Mouse (Mus musculus): ENCODE results near the gene Epha2.

Gene Epha2

DNA sequence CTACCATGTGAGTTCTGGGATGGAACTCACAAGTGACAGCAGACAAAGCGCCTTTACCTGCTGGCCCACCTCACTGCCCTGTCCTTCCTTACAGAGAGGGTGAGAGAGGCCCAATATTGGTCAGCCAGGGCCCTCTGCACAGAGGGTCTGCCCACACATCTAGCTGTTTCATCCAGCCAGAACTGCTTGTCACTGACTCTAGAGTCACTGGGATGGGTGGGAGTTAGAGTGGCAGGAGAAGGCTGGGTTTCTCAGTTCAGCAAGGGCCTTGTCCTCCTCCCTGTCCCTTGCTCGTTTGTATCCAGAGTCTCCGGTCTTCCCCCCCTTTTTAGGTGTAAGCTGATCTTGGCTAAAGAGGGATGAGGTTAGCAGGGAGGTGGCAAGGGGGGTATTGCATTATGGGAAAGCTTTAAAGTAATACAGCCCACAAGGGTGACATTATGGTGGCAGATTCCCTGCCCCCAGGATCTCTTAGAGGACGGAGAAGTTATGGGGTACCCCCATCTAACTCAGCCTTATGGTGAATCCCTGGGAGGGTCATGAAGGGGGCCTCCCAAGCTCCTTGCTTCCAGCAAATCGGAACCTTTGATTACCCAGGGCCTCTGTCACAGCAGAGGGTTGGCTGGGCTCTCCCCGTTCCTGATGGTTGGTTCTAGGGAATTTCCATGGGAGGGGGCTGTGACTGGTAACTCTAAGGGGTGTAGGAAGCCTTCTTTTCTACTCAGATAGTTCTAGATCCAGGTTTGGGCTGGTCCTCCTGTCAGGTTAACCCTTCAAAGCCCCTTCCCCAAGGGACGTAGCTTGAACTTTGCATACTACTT is 2.6 kb downstream of the Epha2 start:
- DNase-seq (ENCODE audit: low read depth, low spot score): no peak

DNA sequence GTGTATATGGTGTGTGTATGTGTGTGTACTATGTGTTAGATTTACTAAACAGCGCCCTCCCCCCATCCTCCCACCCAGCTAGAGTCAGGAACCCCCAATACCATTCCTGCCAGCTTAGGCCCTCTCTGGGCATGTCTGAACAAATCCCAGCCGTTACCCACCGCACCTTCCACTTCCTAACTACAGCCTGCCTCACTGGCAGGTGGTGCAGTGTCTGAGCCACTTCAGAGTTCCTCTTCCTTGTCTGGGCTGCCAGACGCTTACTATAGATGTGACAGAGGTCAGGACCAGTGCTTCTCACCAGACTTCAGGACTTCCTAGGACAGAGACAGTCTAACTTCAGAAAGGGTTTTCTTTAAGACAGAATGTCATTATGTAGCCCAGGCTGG is 3.2 kb downstream of the Epha2 start:
- DNase-seq (ENCODE audit: low read depth, low spot score): no peak

DNA sequence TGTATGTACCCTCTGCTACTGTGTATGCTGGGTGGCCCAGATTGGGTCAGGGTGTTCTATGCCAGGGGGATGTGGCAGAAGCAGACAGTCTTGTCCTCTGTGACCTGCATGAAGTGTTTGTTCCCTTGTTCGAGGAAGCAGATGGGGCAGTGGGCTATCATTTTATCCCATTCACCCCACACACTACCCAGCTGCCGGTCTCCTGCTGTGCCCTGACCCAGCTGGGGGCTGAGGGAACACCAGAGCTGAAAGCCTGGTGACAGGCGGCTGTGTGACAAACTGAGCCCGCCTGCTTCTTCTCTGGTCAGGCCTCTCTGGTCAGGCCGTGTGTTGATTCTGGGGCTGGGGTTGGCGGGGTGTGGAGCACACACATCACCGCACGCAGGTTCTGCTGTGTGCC is 5.0 kb downstream of the Epha2 start:
- no peak for DNase-seq (ENCODE audit: low read depth, low spot score)

DNA sequence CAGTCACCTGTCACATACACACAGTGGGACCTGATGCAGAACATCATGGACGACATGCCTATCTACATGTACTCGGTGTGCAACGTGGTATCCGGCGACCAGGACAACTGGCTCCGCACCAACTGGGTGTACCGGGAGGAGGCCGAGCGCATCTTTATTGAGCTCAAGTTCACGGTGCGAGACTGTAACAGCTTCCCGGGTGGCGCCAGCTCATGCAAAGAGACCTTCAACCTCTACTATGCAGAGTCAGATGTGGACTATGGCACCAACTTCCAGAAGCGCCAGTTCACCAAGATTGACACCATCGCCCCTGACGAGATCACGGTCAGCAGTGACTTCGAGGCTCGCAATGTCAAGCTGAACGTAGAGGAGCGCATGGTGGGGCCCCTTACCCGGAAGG is 7.3 kb downstream of the Epha2 start:
- DNase-seq (ENCODE audit: low read depth, low spot score): no peak

DNA sequence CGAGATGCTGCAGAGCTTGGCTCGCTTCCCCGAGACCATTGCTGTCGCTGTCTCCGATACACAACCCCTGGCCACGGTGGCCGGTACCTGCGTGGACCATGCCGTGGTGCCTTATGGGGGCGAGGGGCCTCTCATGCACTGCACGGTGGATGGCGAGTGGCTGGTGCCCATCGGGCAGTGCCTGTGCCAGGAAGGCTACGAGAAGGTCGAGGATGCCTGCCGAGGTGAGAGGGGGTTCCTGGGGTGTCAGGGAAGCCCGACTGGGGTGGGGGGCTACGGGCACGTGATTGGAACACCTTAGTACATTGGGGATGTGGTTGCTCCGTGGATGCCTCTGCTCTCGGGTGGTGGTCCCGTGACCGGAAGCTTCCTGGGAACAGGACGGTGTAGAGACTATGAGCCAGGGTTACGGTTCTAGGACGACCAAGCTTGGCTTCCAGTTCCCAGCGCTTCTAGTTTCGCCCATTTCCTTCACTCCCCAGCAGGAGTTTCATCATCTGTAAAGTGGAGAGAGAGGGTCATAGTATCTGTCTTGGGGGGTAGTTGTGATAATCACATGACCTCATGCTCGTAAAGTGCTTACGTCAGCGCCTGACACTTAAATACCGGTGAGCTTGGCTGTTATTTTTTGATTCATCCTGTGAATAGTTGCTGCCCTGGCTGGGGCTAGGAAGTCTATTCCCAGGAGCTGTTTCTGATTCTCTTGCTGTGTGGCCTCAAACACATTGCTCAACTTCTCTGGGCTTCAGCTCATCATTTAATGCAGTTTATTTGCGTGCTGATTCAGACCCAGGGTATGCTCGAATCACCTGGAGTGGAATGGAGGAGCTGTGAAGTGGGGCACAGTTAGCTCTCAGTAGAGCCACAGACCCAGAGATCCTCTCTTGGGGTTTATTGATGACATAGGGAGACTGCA is 8.1 kb downstream of the Epha2 start:
- no peak for DNase-seq (ENCODE audit: low read depth, low spot score)

DNA sequence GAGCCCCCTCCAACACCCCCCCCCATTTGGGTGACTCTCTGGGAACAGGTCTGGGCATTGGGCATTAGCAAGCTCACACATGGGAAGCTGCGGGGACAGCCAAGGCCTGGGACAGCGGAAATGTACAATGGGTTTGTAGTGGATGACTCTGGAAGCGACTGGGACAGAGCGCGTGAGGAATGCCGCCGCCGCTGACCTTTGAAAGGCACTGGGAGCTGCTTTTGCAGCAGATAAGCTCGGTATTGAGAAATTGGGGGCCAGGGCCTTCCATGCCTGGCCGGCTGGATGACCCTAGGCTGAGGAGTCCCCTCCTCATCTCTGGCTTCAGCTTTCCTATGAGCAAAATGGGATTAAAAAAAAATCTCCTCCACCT is 8.7 kb downstream of the Epha2 start:
- DNase-seq (ENCODE audit: low read depth, low spot score): no peak

DNA sequence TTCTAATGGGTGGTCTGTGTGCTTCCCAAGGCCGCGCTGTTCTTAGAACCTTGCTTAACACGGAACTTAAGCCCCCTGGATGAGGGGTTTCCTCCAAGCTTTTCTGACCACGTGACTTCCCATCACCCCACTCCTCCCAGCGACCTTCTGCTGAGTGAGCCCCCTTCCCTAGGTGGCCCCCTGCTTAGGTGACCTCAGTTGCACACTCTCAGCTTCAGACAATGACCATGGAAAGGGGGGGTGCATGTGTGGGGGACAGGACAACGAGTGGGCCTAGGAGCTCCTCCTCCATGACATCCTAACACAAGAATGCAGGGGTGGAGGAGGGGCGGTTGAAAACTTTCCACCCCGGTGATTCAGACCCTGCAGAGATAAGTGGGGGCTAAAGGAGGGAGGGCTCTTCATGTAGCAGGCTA is 9.2 kb downstream of the Epha2 start:
- no peak for DNase-seq (ENCODE audit: low read depth, low spot score)

DNA sequence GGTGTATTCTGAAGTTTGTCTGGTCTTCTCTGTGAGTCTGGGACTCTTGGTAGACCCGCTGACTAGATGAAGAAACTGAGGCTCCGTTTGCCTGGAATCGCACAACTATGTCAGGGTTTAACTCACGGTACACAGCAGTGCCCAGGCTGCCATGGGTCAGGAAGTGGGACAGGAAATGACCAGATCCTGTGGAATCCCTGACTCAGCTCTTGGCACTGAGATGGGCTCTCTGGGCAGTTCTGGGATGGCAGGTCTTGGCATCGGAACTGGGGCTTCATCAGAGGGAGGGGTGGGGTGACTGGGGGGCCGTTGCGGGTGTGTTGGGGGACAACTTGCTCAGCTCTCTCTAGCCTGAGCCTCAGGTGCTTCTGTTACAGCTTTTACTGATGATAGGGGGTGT is 10.0 kb downstream of the Epha2 start:
- DNase-seq (ENCODE audit: low read depth, low spot score): no peak

DNA sequence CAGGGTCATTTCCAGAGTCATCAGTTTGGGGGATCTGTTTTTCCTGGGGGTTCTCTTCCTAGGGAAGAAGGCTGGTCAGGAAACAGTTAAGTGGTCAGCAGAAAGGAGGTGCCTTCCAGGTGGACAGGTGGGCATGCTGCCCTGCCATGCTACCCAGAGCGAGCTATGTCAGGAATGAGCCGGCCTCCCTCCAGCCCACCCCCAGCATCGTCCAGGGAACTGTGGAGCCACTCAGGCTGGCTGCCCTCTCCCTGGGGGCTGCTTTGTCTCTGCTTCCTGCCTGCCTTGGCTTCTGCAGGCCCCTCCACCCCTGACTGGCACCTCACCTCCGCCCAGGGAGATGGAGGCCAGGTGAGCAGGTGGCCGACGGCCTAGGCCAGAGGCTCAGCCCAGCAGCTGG is 10.5 kb downstream of the Epha2 start:
- no peak for DNase-seq (ENCODE audit: low read depth, low spot score)

DNA sequence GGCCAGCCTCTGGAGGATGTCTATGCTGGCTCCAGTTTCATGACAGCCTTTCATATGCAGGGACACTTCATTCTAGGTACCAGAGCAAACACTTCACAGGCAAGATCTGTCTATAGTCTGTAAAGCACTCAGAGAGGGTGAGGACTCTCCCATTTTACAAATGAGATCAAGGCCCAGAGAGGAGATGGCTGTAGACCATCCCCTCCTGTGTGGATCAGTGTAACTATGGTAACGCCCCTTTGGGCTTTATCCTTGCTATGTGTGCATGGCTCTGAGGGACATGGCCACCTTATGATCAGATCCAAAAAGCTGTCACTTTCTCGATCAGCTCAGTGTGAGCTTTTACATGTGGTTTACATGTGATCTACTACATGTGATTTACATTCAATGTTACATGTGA is 10.9 kb downstream of the Epha2 start:
- DNase-seq (ENCODE audit: low read depth, low spot score): no peak

DNA sequence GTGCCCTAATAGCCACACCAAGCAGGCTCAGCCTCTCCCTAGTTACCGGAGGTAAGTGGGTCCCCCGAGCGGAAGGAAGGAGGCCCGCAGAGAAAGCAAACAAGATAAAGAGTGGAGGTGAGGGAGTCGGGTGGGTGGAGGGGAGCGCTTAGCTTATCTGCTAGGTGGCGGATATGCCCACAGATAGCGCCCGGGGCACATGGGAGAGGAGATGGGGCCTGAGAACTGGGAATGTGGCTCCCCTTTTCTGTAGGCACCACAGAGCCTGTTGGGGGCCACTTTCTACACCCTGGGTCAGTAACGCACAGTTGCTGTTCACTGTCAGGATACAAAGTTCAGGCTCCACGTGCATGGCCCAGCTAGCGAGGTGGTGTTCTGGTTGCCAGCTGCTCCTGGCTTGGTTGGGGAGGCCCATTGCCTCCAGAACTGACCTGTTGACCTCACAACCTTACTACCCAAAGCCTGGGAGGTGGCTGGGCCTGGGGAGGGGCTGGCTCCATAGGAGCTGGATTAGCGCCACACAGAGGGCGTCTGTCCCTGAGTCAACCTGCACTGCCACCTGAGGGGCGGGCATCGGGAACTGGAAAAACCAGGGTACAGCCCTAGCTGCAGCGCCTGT is 11.6 kb downstream of the Epha2 start:
- no peak for DNase-seq (ENCODE audit: low read depth, low spot score)

DNA sequence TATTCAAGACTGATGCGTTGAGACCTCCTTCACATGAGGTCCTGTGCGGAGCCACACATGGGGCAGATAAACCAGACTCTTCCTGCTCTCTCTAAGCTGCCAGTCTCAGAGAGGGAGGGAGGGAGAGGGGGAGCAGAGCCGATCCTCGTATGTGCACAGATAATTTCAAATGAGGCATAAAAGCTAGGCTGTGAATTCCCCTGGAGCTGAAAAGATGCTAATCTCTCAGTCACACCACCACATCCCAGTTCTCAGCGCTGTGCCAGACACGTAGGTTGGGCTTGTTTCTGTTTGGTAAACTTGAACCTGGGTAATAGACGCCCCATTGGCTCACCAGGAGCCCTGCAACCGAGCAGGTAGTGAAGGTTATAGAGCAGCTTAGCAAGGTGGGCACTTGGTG is 12.4 kb downstream of the Epha2 start:
- no peak for DNase-seq (ENCODE audit: low read depth, low spot score)

DNA sequence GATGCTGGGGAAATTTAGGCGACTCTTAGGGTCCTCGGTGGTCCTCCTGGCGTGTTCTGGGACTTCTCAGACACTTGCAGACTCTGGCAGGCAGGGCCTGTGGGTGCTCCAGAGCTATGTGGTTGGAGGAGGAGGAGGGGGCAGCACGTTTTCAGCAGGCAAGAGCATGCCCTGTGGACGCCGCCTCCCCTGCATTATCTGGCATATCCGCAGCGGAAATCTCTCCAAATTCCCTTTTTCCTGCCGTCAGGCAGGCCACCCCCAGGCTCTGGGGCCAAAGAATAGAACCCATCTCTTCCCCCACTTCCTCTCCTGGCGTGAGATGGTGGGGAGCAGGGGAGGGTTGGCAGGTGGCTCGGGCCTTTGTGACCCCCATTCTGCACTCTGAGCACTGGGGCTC is 12.9 kb downstream of the Epha2 start:
- no peak for DNase-seq (ENCODE audit: low read depth, low spot score)

DNA sequence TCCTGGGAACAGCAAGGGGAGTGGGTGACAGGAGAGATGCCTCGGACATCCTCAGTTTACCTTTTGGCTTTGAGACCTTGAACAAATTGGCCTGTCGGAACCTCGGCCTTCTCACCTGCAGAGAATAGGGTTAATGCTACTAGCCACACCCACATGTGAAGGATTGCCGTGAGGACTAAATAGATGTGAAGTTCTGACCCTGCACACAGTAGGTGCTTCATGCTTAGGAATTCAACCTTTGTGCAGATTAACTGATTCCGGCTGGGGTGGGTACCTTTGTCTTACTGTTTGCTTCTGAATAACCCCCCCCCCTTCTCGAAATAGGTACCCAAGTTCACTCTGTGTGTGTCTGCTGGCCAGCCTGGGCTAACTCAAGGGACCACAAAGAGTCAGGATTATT is 13.7 kb downstream of the Epha2 start:
- DNase-seq (ENCODE audit: low read depth, low spot score): no peak

DNA sequence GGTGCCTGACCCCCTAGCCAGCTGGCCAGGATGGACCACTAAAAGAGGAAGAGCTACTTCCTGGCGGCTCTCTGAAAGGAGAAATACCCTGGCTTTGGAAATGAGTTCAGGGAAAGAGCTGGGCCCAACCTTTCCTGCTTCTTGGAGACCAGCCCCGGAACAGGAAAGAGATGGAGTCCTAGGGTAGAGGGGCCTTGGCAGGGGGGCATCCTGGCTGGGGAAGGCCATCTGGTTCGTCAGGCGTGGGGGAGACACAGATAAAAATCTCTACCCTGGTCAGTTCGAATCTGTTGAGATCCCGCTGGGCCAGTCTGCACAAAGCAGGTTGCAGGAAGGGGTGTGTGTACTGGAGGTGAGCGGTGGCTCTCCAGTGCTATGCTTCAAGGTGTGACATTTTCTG is 15.0 kb downstream of the Epha2 start:
- DNase-seq (ENCODE audit: low read depth, low spot score): no peak

DNA sequence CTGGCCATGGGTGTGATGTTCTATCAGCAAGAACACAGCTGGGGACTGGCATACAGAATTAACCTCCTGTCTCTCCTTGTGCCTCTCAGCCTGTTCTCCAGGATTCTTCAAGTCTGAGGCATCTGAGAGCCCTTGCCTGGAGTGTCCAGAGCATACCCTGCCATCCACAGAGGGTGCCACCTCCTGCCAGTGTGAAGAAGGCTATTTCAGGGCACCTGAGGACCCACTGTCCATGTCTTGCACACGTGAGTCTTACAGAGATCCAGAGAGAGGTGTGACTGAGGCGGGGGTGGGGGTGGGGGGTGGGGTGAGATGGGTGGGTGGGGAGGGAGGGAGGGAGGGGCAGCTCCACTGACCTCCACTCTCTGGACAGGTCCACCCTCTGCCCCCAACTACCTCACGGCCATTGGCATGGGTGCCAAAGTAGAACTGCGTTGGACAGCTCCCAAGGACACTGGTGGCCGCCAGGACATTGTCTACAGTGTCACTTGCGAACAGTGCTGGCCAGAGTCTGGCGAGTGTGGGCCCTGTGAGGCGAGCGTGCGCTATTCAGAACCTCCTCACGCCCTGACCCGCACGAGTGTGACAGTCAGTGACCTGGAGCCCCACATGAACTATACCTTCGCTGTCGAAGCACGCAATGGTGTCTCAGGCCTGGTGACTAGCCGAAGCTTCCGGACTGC is 15.6 kb downstream of the Epha2 start:
- no peak for DNase-seq (ENCODE audit: low read depth, low spot score)

DNA sequence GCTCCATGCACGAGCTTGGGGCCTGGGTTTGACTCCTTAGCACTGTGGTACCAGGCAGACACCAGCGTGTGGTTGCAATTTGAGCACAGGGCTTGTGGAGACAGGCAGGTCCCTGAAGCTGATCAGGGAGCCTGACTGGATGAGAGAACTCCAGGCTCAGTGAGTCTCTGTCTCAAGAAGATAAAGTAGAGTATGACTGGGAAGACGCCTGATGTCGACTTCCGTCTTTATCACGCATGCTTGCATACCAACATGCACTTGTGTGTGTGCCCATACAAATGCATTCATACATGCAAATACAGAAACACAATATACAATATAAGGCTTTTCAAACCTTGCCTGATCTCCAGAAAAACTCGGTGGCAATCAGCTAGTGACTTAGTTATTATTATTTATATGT is 16.9 kb downstream of the Epha2 start:
- no peak for DNase-seq (ENCODE audit: low read depth, low spot score)

DNA sequence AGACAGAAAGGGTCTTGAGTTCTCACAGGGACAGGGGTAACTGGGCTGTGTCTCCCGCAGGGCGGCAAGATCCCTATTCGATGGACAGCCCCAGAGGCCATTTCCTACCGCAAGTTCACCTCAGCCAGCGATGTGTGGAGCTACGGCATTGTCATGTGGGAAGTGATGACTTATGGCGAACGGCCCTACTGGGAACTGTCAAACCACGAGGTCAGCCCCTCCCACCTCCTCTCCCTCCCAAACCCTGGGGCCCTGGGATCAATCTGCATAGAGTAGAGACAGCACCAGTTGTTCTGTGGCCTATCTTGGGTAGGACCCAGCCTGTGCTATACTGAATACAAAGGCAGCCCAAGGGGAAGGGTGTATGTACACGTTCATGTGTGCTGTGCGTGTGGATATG is 21.5 kb downstream of the Epha2 start:
- no peak for DNase-seq (ENCODE audit: low read depth, low spot score)

DNA sequence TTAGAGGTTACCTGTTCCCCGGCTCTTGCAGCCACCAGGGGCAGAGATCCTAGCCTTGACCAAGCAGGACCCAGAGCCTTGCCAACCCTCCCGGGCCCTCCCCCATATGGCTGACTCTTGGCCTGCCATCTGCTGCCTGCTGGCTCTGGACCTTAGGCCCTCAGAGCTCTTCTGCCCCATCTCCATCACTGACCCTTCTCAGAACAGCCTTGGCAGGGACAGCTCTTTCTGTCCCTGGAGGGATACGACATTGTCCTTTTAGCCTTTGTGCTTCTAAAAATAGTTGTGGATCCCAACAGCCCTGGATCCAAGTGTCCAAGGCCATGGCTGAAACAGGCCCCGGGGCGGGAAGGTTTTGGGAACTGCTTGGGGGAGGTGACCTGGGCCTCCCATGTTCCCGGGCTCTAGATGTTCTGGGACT is 23.7 kb downstream of the Epha2 start:
- no peak for DNase-seq (ENCODE audit: low read depth, low spot score)

DNA sequence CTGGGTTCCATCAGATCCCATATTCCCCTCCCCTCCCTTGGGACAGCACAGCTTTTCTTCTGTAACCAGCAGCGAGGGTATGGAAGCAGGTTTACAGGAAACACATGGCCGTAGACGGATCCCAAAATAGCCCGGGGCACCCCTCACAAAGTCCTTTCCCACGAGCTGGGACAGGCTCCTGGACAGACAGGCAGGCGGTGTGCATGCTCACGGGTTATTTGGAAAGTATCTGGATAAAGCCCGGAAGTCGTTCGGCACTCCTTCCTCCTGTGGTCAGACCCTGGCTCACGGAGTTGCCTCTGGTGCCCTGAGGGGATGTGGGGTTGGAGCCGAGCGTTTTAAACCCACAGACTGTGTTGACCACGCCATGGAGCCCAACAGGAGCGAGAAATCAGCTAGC is 24.6 kb downstream of the Epha2 start:
- DNase-seq (ENCODE audit: low read depth, low spot score): no peak

DNA sequence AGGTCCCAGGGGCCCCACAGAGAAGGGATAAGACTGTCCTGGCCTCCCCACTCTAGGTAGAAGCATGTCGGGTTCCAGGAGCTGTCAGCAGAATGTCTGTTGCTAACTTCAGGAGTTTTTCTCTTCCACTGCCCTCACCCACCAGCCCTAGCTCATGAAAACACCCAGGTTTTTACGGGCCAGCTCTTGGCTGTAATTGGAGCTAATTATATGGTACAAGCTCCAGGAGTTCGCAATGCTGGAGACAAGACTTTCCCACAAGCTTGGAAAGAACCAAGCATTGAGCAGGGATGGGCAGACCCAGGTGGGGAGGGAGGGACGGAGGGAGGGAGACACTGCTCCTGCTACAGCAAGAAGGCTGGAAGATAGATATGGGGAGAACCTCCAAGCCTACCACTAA is 26.0 kb downstream of the Epha2 start:
- no peak for DNase-seq (ENCODE audit: low read depth, low spot score)

DNA sequence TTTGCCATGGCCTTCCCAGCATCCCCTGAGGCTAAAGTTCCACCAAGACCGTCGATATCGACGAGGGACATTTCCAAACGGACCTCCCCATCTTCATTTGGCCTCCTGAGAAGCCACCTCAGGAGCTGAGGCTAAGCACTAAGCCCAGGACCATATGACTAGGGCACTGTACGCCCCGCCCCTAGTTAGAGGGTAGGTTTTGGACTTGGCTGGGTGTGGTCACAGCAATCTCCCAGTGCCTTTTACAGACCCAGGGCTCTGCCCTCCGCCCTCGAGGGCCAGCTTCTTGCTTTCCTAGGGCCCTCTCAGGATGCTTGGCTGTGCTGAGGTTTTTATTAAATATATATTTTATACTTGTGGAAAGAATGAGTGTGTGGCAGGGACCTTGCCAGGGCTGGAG is 27.7 kb downstream of the Epha2 start:
- no peak for DNase-seq (ENCODE audit: low read depth, low spot score)
